Mouse (Mus musculus) neural tube, embryonic 12.5 days (tissue): Measurements from ENCODE around the gene Gm47959. TPM values are rescaled to one million over a fixed set of nuclear protein-coding genes. Genes with fewer than 3 reads are reported as not detected.
"Not testable (repeated sequence)": the region's sequence is repeated elsewhere in the genome, so short reads cannot be mapped to it uniquely, and the experiment has no call there.

Experiments used
- ATAC-seq: fragments of 200-750 bp; cut with Nextera tagmentation; 2 replicates; pipeline ENCODE4 v1.8.0; 2017; ENCODE audit warnings: low read depth, mild to moderate bottlenecking, moderate TSS enrichment, moderate library complexity; ENCODE audit not compliant: low FRiP score
- H3K27ac ChIP-seq: fragments of 300-500 bp; sonication (generic); 2 replicates; pipeline ENCODE4 v1.5.1; 2016
- H3K27me3 ChIP-seq: fragments of 300-500 bp; sonication (generic); replicated peaks from 2 replicates; pipeline ENCODE4 v1.6.1; 2016; ENCODE audit warnings: mild to moderate bottlenecking
- H3K36me3 ChIP-seq: fragments of 300-500 bp; sonication (generic); 2 replicates; pipeline ENCODE4 v1.6.1; 2016; ENCODE audit warnings: mild to moderate bottlenecking
- H3K4me1 ChIP-seq: fragments of 300-500 bp; sonication (generic); 2 replicates; pipeline ENCODE4 v1.6.1; 2016
- H3K4me2 ChIP-seq: fragments of 300-500 bp; sonication (generic); replicated peaks from 2 replicates; pipeline ENCODE4 v1.6.1; 2016; ENCODE audit warnings: mild to moderate bottlenecking
- H3K4me3 ChIP-seq: fragments of 300-500 bp; sonication (generic); 2 replicates; pipeline ENCODE4 v1.5.1; 2016
- H3K9ac ChIP-seq: fragments of 300-500 bp; sonication (generic); 2 replicates; pipeline ENCODE4 v1.6.1; 2016; ENCODE audit warnings: mild to moderate bottlenecking
- H3K9me3 ChIP-seq: fragments of 300-500 bp; sonication (generic); 2 replicates; pipeline ENCODE4 v1.6.1; 2016; ENCODE audit warnings: mild to moderate bottlenecking
- WGBS: fragments of 180-500 bp; shearing (Covaris S2); methylation state at CpG from one replicate; pipeline ENCODE4 v1.1.7; 2016; 5-methylcytosine and 5-hydroxymethylcytosine counted together
- polyA plus RNA-seq: library from polyadenylated mRNA; unstranded; fragments of >200 nt; fragmentation: Nextera tagmentation; extraction: Ambion mirVana; gene quantifications from 2 replicates; pipeline ENCODE4 v1.2.1, GENCODE M21; 2016

Gene Gm47959
- not detected in 2 replicates for polyA plus RNA-seq

DNA sequence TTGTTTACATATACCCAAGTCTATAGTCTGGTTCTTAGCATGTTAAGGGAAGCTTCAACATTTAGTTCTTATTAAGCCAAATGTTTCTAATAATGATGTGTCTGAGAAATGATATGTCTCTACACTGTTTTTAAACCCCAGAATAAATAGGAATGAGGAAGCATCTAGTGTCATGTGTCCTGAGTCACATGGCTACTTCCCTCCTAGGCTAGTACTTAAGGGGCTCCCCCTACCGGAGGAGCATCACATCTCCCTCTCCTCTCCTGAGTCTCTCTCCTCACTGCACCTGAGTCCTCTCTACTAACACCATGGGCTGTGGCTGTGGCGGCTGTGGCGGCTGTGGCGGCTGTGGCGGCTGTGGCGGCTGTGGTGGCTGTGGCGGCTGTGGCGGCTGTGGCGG, at the start of gene Gm47959:
Gm47959 (plus strand) TSS at position 243 of the 400 bp plus-strand sequence.
- not testable (repeated sequence) for H3K9ac ChIP-seq, H3K9me3 ChIP-seq, H3K36me3 ChIP-seq, H3K27ac ChIP-seq, ATAC-seq, H3K27me3 ChIP-seq, H3K4me3 ChIP-seq, H3K4me2 ChIP-seq, H3K4me1 ChIP-seq
- WGBS: 93% methylated on average over 9 of the region's 9 CpGs

GRCm38 (mm10) chr1:82955913-82956312, 44.4 kb upstream of the Gm47959 start, which contains the start of gene Gm7544:
Gm7544 (minus strand) TSS chr1:82956013.
- H3K36me3 ChIP-seq, ATAC-seq, H3K9ac ChIP-seq, H3K4me2 ChIP-seq, H3K4me1 ChIP-seq, H3K9me3 ChIP-seq, H3K27me3 ChIP-seq, H3K4me3 ChIP-seq, H3K27ac ChIP-seq: not testable (repeated sequence)

DNA sequence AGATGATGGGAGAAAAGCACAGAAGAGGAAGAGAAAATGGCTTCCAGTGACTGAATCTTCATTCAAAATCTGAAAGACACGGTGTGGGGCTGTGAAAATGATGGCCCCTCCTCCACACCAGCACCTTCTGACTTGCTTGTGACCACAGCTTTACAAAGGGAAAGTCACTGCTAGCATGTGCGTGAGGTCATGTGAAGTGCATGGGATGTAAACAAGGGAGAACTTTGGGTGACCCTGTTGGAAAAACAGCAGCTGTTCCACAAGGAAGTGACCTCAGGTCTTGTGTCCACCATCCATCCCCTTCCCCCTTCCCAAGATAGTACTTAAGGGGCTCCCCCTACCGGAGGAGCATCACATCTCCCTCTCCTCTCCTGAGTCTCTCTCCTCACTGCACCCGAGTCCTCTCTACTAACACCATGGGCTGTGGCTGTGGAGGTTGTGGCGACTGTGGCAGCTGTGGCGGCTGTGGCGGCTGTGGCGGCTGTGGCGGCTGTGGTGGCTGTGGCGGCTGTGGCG, 40.4 kb upstream of the Gm47959 start, which contains the start of gene Gm47955:
Gm47955 (plus strand) TSS at position 417 of the 516 bp plus-strand sequence.
- Histone ChIP-seq H3K4me3 (no peak within 1 kb of the TSS), H3K4me1 (no peaks in the 10 kb centered on the region), H3K4me2 (no peak within 1 kb of the TSS), H3K36me3 (no peaks in the 10 kb centered on the region), H3K27me3 (no peaks in the 10 kb centered on the region), H3K9me3 (no peaks in the 10 kb centered on the region), H3K9ac (no peak within 1 kb of the TSS), H3K27ac (no peak within 1 kb of the TSS)
- no peak for ATAC-seq
- 93% methylated on average over 11 of the region's 11 CpGs for WGBS

- Histone ChIP-seq H3K4me1 (no peaks in the 10 kb centered on the region), H3K4me3 (no peak overlapping the region), H3K9me3 (no peaks in the 10 kb centered on the region), H3K27me3 (no peaks in the 10 kb centered on the region), H3K9ac (no peak overlapping the region), H3K27ac (no peak overlapping the region), H3K36me3 (no peaks in the 10 kb centered on the region), H3K4me2 (no peak overlapping the region)
- peak; percentile 63; the same call in 1 of the 2 replicates for ATAC-seq
- 60% methylated on average over 3 of the region's 3 CpGs for WGBS
Measured at GRCm38 (mm10) chr1:82966413-82966812, 33.9 kb upstream of the Gm47959 start.

DNA sequence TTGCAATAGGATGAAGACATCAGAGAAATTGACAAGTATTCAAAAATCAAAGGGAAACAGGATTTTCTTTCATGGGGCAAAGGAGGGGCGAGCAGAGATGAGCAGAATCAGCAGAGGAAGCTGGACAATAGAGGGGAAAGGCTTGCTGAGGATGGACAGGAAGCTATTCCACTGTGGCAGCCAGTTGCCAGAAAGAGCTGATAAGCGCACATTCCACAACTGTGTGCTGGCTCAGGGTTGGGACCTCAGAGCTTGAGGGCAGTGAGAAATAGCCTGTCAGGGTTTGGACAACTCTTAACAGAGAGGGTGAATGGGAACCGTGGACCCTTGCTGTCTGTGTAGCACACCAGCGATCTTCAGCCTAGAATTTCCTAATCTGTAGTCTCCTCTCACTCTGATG, 28.3 kb upstream of the Gm47959 start:
- Histone ChIP-seq H3K27me3 (no peaks in the 10 kb centered on the region), H3K27ac (no peak overlapping the region), H3K9ac (no peak overlapping the region), H3K36me3 (no peaks in the 10 kb centered on the region), H3K4me1 (no peaks in the 10 kb centered on the region), H3K9me3 (no peaks in the 10 kb centered on the region), H3K4me2 (no peak overlapping the region), H3K4me3 (no peak overlapping the region)
- ATAC-seq: no peak
- WGBS: 75% methylated on average over 4 of the region's 4 CpGs

DNA sequence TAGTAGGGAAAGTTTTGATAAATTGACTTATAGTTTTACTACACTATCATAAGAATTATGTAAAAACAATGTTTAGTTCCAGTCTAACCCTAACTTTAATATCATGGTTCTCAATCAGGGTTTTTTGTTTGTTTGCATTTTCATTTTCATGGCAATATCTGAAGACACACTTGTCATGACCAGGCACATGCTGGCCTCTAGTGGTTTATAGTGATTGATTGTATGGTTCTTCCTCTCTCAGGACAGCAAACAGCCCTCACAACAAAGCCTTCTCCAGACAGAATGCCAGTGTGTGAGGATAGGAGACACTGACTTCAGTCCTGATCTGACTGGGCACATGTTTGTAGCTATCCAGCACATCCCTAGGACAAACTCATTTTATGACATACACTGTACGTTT, 27.1 kb upstream of the Gm47959 start:
- no peak for ATAC-seq
- Histone ChIP-seq H3K27me3 (no peaks in the 10 kb centered on the region), H3K27ac (no peak overlapping the region), H3K4me1 (no peaks in the 10 kb centered on the region), H3K4me2 (no peak overlapping the region), H3K4me3 (no peak overlapping the region), H3K36me3 (no peaks in the 10 kb centered on the region), H3K9ac (no peak overlapping the region), H3K9me3 (no peaks in the 10 kb centered on the region)
- 88% methylated on average over 1 of the region's 1 CpGs for WGBS

- no peaks in the 10 kb centered on the region for H3K9me3 ChIP-seq
- WGBS: 78% methylated on average over 6 of the region's 6 CpGs
- H3K36me3 ChIP-seq: no peaks in the 10 kb centered on the region
- no peak overlapping the region for H3K4me3 ChIP-seq
- no peak overlapping the region for H3K4me2 ChIP-seq
- H3K4me1 ChIP-seq: no peaks in the 10 kb centered on the region
- no peak overlapping the region for H3K9ac ChIP-seq
- H3K27ac ChIP-seq: no peak overlapping the region
- H3K27me3 ChIP-seq: no peaks in the 10 kb centered on the region
- no peak for ATAC-seq
Measured at GRCm38 (mm10) chr1:82973901-82974300, 26.4 kb upstream of the Gm47959 start.

DNA sequence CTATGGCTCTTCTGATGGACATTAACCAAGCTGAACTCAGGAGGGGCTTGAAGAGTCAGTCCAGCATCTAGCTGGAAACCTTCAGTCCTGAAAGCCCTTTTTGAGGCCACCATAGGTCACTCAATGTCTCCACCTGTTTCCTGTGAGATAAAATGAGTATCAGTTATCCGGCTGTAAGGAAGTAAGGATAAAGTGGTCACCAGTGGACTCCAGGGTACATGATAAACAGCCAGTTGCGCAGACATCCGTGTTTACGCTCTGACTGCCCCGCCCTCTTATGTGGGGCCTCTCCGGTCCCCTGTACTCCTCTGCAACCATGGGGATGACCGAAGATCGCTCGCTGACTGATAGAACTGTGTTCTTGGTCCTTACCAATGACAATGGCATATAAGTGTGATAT, 26.0 kb upstream of the Gm47959 start:
- no peaks in the 10 kb centered on the region for H3K36me3 ChIP-seq
- no peak overlapping the region for H3K4me2 ChIP-seq
- H3K4me1 ChIP-seq: no peaks in the 10 kb centered on the region
- 90% methylated on average over 9 of the region's 9 CpGs for WGBS
- H3K27me3 ChIP-seq: no peaks in the 10 kb centered on the region
- ATAC-seq: no peak
- no peak overlapping the region for H3K9ac ChIP-seq
- no peak overlapping the region for H3K4me3 ChIP-seq
- H3K9me3 ChIP-seq: no peaks in the 10 kb centered on the region
- H3K27ac ChIP-seq: no peak overlapping the region

DNA sequence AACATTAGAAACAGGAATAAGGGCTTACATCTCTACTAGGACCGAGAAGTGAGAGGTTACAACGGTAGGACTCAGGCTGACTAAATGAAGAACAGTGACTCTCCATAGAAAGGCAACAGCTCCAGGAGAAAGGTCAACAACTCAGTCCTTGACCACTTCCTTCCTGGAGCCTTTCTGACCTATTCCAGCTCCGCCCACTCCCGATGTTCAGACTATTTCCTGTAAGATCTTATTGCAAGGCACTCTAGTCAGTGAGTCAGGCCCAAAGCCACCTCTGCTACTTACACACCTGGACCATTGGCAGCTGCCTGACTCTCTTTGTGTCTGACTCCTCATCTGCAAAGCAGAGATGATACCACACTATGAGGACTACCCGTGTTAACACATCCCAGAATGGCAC, 24.6 kb upstream of the Gm47959 start:
- 85% methylated on average over 5 of the region's 5 CpGs for WGBS

GRCm38 (mm10) chr1:82977840-82978239, 22.5 kb upstream of the Gm47959 start:
- Histone ChIP-seq H3K4me2 (no peak overlapping the region), H3K9ac (no peak overlapping the region), H3K27me3 (no peaks in the 10 kb centered on the region), H3K4me1 (no peaks in the 10 kb centered on the region), H3K36me3 (no peaks in the 10 kb centered on the region), H3K27ac (no peak overlapping the region), H3K4me3 (no peak overlapping the region), H3K9me3 (no peaks in the 10 kb centered on the region)
- ATAC-seq: no peak

More for the DNA sequence above, 24.6 kb upstream of the Gm47959 start:
- Histone ChIP-seq H3K9ac (no peak overlapping the region), H3K4me2 (no peak overlapping the region), H3K27ac (no peak overlapping the region), H3K36me3 (no peaks in the 10 kb centered on the region), H3K4me1 (no peaks in the 10 kb centered on the region), H3K4me3 (no peak overlapping the region), H3K9me3 (no peaks in the 10 kb centered on the region), H3K27me3 (no peaks in the 10 kb centered on the region)
- ATAC-seq: no peak

- no peaks in the 10 kb centered on the region for H3K36me3 ChIP-seq
- H3K9ac ChIP-seq: no peak overlapping the region
- no peaks in the 10 kb centered on the region for H3K4me1 ChIP-seq
- 94% methylated on average over 6 of the region's 6 CpGs for WGBS
- 0 out of 2 replicates have a peak, but pooled peaks cover 7% of the 10 kb centered on the region for H3K9me3 ChIP-seq
- H3K4me2 ChIP-seq: no peak overlapping the region
- no peak overlapping the region for H3K27ac ChIP-seq
- no peak for ATAC-seq
- H3K4me3 ChIP-seq: no peak overlapping the region
- no peaks in the 10 kb centered on the region for H3K27me3 ChIP-seq
Measured at GRCm38 (mm10) chr1:82986738-82987137, 13.6 kb upstream of the Gm47959 start.

DNA sequence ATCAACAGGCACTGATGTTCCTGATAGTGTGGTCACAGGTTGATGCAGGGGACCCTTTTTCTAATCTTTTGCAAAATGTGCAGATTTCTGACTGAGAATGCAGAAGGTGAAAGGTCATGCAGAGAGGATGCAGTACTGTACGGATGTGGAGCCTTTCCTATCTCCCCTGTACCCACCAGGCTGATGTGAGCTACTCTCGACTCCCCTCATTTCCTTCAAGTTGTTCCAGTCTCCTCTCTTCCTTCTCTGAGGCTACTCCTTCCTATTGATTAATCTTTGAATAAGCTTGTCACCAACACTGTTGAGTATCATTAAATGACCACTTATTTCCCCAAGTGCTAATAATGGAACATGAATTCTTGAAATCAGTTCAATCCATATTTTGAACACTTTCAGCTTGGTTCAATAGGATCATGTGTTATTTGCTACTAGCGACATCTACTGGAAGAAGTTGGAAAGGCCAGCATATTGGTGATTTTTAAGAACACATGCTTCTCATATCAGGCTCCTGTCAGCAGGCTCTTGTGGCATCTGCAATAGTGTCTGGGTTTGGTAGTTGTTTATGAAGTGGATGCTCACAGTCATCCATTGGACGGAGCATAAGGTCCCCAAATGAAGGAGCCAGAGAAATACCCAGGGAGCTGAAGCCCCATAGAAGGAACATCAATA, 12.7 kb upstream of the Gm47959 start:
- ATAC-seq: peak; percentile 33; the same call in 1 of the 2 replicates
- Histone ChIP-seq H3K27me3 (no peaks in the 10 kb centered on the region), H3K36me3 (no peaks in the 10 kb centered on the region), H3K27ac (no peak overlapping the region), H3K9me3 (0 out of 2 replicates have a peak, but pooled peaks cover 7% of the 10 kb centered on the region), H3K4me1 (no peaks in the 10 kb centered on the region), H3K4me3 (no peak overlapping the region), H3K4me2 (no peak overlapping the region), H3K9ac (no peak overlapping the region)
- 38% methylated on average over 4 of the region's 4 CpGs for WGBS

- no peak for ATAC-seq
- H3K36me3 ChIP-seq: no peaks in the 10 kb centered on the region
- WGBS: 70% methylated on average over 4 of the region's 4 CpGs
- H3K4me3 ChIP-seq: no peak overlapping the region
- H3K27ac ChIP-seq: no peak overlapping the region
- no peaks in the 10 kb centered on the region for H3K9me3 ChIP-seq
- no peaks in the 10 kb centered on the region for H3K4me1 ChIP-seq
- no peaks in the 10 kb centered on the region for H3K27me3 ChIP-seq
- H3K9ac ChIP-seq: no peak overlapping the region
- H3K4me2 ChIP-seq: no peak overlapping the region
Measured at GRCm38 (mm10) chr1:82991062-82991461, 9.3 kb upstream of the Gm47959 start.
